Mouse (Mus musculus): ENCODE data around the gene Gpsm1. TPM values are rescaled to one million over a fixed set of nuclear protein-coding genes. Genes with fewer than 3 reads are reported as not detected.
A peak's percentile ranks its signal among the peaks of the same experiment; 100 is the strongest.

Gpsm1 gene
- polyA plus RNA-seq, 1 experiment from 2014 or later = 102 TPM

DNA sequence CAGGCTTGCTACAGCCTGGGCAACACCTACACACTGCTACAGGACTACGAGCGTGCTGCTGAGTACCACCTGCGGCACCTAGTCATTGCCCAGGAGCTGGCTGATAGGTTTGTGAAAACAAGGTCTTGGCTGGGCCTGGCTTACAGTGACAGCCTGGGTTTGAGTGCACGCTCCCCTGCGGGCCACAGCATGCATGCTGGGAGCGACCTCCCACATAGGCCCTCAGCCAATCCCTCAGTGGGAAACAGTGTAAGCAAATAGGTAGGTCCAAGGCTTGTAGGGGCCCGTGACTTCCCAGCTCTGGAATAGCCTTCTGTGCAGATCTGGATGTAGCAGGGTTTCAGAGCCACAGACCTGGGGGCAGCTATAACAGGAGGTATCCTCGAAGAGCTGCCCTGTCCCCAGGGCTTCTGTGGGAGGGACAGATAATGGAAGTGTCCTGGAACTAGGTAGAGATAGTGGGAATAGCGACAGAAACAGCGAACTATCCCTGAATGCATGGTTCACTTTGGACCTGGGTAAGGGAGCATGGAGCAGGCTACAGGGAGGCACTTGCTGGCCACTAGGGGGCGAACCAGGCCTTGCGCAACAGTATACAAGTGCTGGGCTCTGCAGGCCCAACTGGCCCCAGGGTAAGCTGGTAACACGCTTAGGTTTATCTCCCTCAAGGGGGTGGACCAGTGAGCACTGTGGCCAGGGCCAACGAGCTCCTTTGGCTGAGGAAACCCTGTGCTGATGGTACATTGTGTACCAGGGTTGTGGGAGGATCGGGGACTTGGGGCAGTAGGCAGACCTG lies 10.3 kb downstream of the Gpsm1 start:
- Histone ChIP-seq H3K27me3 (no peaks in the 10 kb centered on the region), H3K4me3 (replicated peaks) (no peak overlapping the region), H3K4me1 (no peaks in the 10 kb centered on the region), H3K4me2 (no peak overlapping the region), H3K36me3 (replicated peaks) (peaks cover 81% of the 10 kb centered on the region), H3K9ac (no peak overlapping the region), H3K9me3 (no peaks in the 10 kb centered on the region), H3K27ac (no peak overlapping the region)
- 65% methylated on average over 15 of the region's 15 CpGs for WGBS
- peak; percentile 71 for ATAC-seq (ENCODE audit: low FRiP score)

- Histone ChIP-seq H3K4me3 (replicated peaks) (no peak overlapping the region), H3K4me1 (no peaks in the 10 kb centered on the region), H3K27me3 (no peaks in the 10 kb centered on the region), H3K9ac (no peak overlapping the region), H3K36me3 (replicated peaks) (peaks cover 92% of the 10 kb centered on the region), H3K4me2 (no peak overlapping the region), H3K9me3 (no peaks in the 10 kb centered on the region), H3K27ac (no peak overlapping the region)
- WGBS = 90% methylated on average over 4 of the region's 4 CpGs
- no peak for ATAC-seq (ENCODE audit: low FRiP score)
Measured at GRCm38 (mm10) chr2:26327852-26328251, 12.5 kb downstream of the Gpsm1 start.

GRCm38 (mm10) chr2:26329402-26329801 lies 14.1 kb downstream of the Gpsm1 start:
- Histone ChIP-seq H3K9ac (no peak overlapping the region), H3K36me3 (replicated peaks) (peaks cover 78% of the 10 kb centered on the region), H3K27ac (0 out of 2 replicates have a peak overlapping the region, but pooled peaks have one; percentile 14), H3K9me3 (no peaks in the 10 kb centered on the region), H3K27me3 (no peaks in the 10 kb centered on the region), H3K4me1 (no peaks in the 10 kb centered on the region), H3K4me3 (replicated peaks) (no peak overlapping the region), H3K4me2 (no peak overlapping the region)
- peak; percentile 57 for ATAC-seq (ENCODE audit: low FRiP score)
- WGBS = 50% methylated on average over 8 of the region's 8 CpGs

DNA sequence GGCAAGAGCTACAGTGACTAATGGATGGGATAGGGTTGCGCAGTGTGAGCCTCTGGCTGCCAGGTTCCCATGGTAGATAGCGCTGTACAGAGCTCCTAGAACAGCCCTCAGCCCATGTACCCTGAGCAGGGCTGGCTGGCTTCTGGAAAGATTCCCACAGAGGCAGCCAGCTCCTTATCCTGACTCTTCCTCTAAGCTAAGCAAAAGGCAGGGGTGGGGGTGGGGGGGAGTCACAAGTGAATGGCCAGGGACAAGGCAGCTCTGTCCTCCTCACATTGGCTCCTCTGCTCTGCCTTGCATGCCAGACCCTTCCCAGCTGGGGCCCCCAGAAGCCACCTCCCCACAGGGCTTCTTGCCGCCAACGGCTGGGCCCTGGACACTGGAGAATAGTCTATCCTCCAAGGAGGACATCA lies 14.7 kb downstream of the Gpsm1 start:
- Histone ChIP-seq H3K4me2 (no peak overlapping the region), H3K4me1 (no peaks in the 10 kb centered on the region), H3K4me3 (replicated peaks) (no peak overlapping the region), H3K27ac (no peak overlapping the region), H3K27me3 (no peaks in the 10 kb centered on the region), H3K36me3 (replicated peaks) (peaks cover 71% of the 10 kb centered on the region), H3K9me3 (no peaks in the 10 kb centered on the region), H3K9ac (0 out of 2 replicates have a peak overlapping the region, but pooled peaks have one; percentile 21)
- ATAC-seq (ENCODE audit: low FRiP score) = no peak
- WGBS = 90% methylated on average over 4 of the region's 4 CpGs

DNA sequence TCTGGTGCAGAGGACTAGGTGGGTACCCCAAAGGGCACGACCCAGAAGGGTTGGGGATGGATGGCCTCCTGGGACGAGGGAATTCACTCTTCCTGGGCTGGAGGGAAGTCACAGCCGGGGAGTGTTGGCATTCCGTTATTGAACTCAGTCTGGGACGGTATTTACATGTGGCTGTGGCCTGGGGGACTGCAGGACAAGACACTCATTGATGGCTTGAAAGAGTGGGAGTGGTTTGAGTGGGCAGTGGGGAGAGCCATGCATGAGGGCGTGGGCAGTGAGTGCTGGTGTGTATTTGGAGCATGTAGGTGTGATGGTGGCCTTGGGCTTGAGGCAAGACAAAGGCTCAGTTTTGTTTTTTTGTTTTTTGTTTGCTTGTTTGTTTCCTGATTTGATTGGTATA lies 15.4 kb downstream of the Gpsm1 start:
- no peak for ATAC-seq (ENCODE audit: low FRiP score)
- WGBS = 80% methylated on average over 6 of the region's 6 CpGs
- Histone ChIP-seq H3K4me1 (no peaks in the 10 kb centered on the region), H3K36me3 (replicated peaks) (peaks cover 65% of the 10 kb centered on the region), H3K4me2 (no peak overlapping the region), H3K9ac (0 out of 2 replicates have a peak overlapping the region, but pooled peaks have one; percentile 21), H3K27me3 (no peaks in the 10 kb centered on the region), H3K27ac (no peak overlapping the region), H3K9me3 (no peaks in the 10 kb centered on the region), H3K4me3 (replicated peaks) (no peak overlapping the region)

DNA sequence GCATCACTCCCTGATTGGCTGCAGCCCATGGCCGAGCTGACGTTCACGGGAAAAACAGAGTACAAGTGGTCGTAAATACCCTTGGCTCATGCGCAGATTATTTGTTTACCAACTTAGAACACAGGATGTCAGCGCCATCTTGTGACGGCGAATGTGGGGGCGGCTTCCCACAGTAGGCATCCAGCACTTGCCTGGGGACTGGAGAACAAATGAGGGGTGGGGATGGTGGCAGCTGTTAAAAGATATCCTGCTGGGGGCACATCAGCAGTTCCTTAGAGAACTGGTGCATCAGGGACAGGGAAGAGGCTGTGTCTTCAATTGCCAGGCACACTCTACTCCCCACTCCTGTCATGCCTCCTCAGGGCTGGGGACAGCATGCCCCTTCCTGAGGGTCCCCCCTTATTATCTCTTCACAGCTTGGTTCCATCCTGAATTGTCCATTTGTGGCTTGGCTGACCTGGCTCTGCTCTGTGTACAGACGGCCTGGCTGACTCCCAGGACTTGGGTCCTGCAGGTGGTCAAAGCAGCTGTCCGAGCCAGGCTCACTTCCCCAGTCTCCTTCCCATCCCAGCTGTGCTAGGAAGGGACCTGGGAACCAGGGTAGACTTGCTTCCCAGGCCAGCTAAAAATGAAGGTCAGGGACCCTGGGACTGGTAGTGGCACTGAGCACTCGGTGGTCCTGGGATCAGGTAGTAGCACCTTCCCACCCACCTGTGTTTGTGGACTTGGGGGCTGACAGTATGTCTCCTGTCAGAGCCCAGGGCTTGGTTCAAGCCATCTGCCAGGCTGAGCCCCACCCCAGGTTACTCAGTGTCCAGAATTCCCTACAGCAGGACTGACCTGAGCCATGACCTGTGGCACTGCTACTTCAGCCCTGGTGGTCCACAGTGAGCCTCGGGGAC lies 23.2 kb downstream of the Gpsm1 start:
- 87% methylated on average over 10 of the region's 13 CpGs for WGBS
- ATAC-seq (ENCODE audit: low FRiP score) = no peak
- no peak overlapping the region for H3K4me2 ChIP-seq

GRCm38 (mm10) chr2:26339204-26339551 lies 23.9 kb downstream of the Gpsm1 start:
- H3K4me1 ChIP-seq = no peaks in the 10 kb centered on the region
- no peaks in the 10 kb centered on the region for H3K9me3 ChIP-seq
- H3K9ac ChIP-seq = no peak overlapping the region
- no peak for ATAC-seq (ENCODE audit: low FRiP score)
- no peak overlapping the region for H3K27ac ChIP-seq
- WGBS = 93% methylated on average over 5 of the region's 5 CpGs
- H3K36me3 ChIP-seq (replicated peaks) = peaks cover 59% of the 10 kb centered on the region
- no peaks in the 10 kb centered on the region for H3K27me3 ChIP-seq
- H3K4me2 ChIP-seq = no peak overlapping the region
- no peak overlapping the region for H3K4me3 ChIP-seq (replicated peaks)

More for the DNA sequence above, 23.2 kb downstream of the Gpsm1 start:
- no peaks in the 10 kb centered on the region for H3K9me3 ChIP-seq
- H3K9ac ChIP-seq = no peak overlapping the region
- no peak overlapping the region for H3K4me3 ChIP-seq (replicated peaks)
- peaks cover 53% of the 10 kb centered on the region for H3K36me3 ChIP-seq (replicated peaks)
- no peaks in the 10 kb centered on the region for H3K4me1 ChIP-seq
- no peaks in the 10 kb centered on the region for H3K27me3 ChIP-seq
- H3K27ac ChIP-seq = no peak overlapping the region

DNA sequence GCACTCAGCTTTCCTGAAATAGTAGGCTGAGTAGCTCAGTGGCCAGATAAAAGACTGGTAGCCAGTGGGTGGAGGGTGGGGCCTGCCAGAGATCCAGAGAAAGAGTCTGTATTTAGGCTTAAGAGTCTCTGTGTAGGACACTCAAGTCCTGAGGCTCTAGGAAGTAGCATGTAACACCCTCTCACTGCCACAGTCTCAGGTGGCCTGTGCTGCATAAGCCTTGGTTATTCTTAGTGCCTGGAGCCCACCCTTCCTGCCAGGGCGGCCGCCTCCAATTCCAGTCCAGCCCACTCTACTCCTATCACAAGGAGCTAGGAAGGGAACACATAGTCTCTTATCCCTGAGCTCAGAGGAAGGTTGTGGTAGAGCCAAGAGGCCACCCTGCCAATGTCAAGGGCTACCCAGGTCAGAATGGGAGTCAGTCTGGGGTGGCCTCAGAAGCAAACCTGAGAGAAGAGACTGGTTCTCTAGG lies 26.2 kb downstream of the Gpsm1 start:
- H3K27ac ChIP-seq = 0 out of 2 replicates have a peak overlapping the region, but pooled peaks have one; percentile 19
- no peaks in the 10 kb centered on the region for H3K4me1 ChIP-seq
- H3K27me3 ChIP-seq = no peaks in the 10 kb centered on the region
- no peak for ATAC-seq (ENCODE audit: low FRiP score)
- peaks cover 83% of the 10 kb centered on the region for H3K36me3 ChIP-seq (replicated peaks)
- WGBS = 95% methylated on average over 2 of the region's 2 CpGs
- H3K9me3 ChIP-seq = no peaks in the 10 kb centered on the region
- no peak overlapping the region for H3K4me3 ChIP-seq (replicated peaks)
- H3K9ac ChIP-seq = no peak overlapping the region
- no peak overlapping the region for H3K4me2 ChIP-seq

DNA sequence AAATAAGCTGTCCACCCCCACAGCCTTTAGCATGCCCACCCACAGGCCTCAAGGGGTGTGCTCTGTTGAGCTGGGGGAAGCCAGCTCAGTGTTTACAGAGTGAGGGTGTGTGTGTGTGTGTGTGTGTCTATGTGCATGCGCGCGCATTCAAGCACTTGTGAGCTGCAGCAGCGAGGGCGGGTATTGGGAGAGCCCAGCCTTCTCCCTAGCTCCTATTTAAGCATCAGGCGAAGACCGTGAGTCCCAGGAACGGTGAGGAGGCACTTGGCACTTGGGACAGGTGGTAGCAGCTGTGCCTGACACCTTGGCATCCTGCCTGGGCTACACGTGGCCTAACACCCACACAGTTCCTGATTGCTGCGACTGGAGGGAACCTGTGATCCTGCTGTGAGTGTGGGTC lies 26.7 kb downstream of the Gpsm1 start:
- H3K36me3 ChIP-seq (replicated peaks) = peaks cover 88% of the 10 kb centered on the region

DNA sequence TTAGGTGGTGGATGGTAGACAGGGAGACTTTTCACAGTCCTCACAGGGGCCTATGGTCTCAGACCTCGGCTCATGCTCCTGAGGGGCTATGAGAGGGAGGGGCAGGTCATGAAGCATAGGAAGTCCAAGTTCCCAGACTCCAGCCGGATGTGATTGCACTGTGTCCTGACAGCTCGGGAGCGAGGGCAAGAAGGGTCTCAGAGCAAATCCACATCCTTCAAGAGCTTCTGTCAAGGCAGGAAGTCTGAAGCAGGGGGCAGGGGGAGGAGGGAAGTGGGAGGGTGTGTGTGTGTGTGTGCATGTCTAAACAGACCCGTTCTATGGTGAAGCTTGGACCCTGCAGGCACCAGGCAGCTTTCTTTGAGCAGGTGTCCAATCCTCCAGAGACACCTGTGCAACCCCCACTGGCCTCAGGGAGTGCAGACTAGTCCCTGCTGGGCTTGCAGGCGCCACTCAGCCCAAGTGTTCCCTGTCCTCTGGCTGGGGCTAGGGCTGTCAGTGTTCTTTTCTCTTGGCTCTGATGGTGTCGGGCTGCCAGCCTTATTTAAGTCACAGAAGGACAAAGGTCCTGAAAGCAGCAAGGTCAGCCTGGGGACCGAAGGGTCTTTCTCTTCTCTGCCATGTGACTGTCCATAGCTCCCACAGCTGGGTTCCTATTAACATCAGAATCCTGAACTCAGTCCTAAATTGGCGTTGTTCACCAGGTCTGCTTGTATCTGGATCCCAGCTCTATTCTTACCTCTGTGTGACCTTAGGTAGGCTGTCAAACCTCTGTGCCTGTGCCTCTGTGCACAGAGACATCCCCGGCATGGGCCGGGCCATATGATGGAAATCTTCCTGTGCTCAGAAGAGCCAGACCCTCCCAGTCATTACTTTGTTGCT lies 27.5 kb downstream of the Gpsm1 start:
- H3K4me2 ChIP-seq = no peak overlapping the region
- peaks cover 96% of the 10 kb centered on the region for H3K36me3 ChIP-seq (replicated peaks)
- no peak for ATAC-seq (ENCODE audit: low FRiP score)
- no peak overlapping the region; the same call in 1 of the 2 replicates for H3K9ac ChIP-seq
- H3K27me3 ChIP-seq = no peaks in the 10 kb centered on the region
- no peak overlapping the region for H3K4me3 ChIP-seq (replicated peaks)
- no peaks in the 10 kb centered on the region for H3K4me1 ChIP-seq
- H3K9me3 ChIP-seq = no peaks in the 10 kb centered on the region
- H3K27ac ChIP-seq = no peak overlapping the region
- WGBS = 85% methylated on average over 11 of the region's 11 CpGs

More for the DNA sequence above, 26.7 kb downstream of the Gpsm1 start:
- Histone ChIP-seq H3K27ac (0 out of 2 replicates have a peak overlapping the region, but pooled peaks have one; percentile 19), H3K4me1 (no peaks in the 10 kb centered on the region), H3K9ac (no peak overlapping the region), H3K27me3 (no peaks in the 10 kb centered on the region), H3K9me3 (no peaks in the 10 kb centered on the region), H3K4me3 (replicated peaks) (no peak overlapping the region), H3K4me2 (no peak overlapping the region)
- ATAC-seq (ENCODE audit: low FRiP score) = no peak
- WGBS = 91% methylated on average over 10 of the region's 10 CpGs

- H3K4me3 ChIP-seq (replicated peaks) = no peak overlapping the region
- no peaks in the 10 kb centered on the region for H3K9me3 ChIP-seq
- no peak overlapping the region for H3K4me2 ChIP-seq
- no peak for ATAC-seq (ENCODE audit: low FRiP score)
- H3K36me3 ChIP-seq (replicated peaks) = peaks cover 71% of the 10 kb centered on the region
- no peaks in the 10 kb centered on the region for H3K27me3 ChIP-seq
- H3K9ac ChIP-seq = no peak overlapping the region
- 79% methylated on average over 6 of the region's 6 CpGs for WGBS
- H3K27ac ChIP-seq = peak overlapping the region; percentile 61; the same call in 1 of the 2 replicates
- peaks cover 21% of the 10 kb centered on the region for H3K4me1 ChIP-seq
Measured at GRCm38 (mm10) chr2:26348241-26348640, 32.9 kb downstream of the Gpsm1 start.
